Mouse (Mus musculus) heart, postnatal 0 days (tissue): ENCODE data around the gene Parva. TPM values are rescaled to one million over a fixed set of nuclear protein-coding genes. Genes with fewer than 3 reads are reported as not detected.

Experiments used
- ATAC-seq: fragments of 200-750 bp; cut with Nextera tagmentation; 2 replicates; pipeline ENCODE4 v1.8.0; 2017; ENCODE audit warnings: low read depth, moderate number of reproducible peaks, moderate library complexity; ENCODE audit not compliant: insufficient read depth
- DNase-seq: peaks from one replicate; pipeline ENCODE4 v3.0.0-alpha.2; 2016; ENCODE audit warnings: low spot score
- H3K27ac ChIP-seq: fragments of 300-500 bp; sonication (generic); 2 replicates; pipeline ENCODE4 v1.5.1; 2014; ENCODE audit warnings: low read depth, mild to moderate bottlenecking
- H3K27me3 ChIP-seq: fragments of 300-500 bp; sonication (generic); 2 replicates; pipeline ENCODE4 v1.6.1; 2014; ENCODE audit warnings: low read length, mixed read lengths; ENCODE audit not compliant: control insufficient read depth, insufficient read depth
- H3K36me3 ChIP-seq: fragments of 300-500 bp; sonication (generic); replicated peaks from 2 replicates; pipeline ENCODE4 v1.6.1; 2014; ENCODE audit warnings: low read length, mixed read lengths; ENCODE audit not compliant: control insufficient read depth, insufficient read depth
- H3K4me1 ChIP-seq: fragments of 300-500 bp; sonication (generic); 2 replicates; pipeline ENCODE4 v1.6.1; 2014; ENCODE audit warnings: antibody characterized with exemption; ENCODE audit not compliant: control insufficient read depth, insufficient read depth
- H3K4me2 ChIP-seq: fragments of 300-500 bp; sonication (generic); 2 replicates; pipeline ENCODE4 v1.6.1; 2014; ENCODE audit warnings: low read depth, mild to moderate bottlenecking, low read length, moderate library complexity
- H3K4me3 ChIP-seq: fragments of 300-500 bp; sonication (generic); 2 replicates; pipeline ENCODE4 v1.5.1; 2014; ENCODE audit warnings: low read depth, low read length
- H3K9ac ChIP-seq: fragments of 300-500 bp; sonication (generic); replicated peaks from 2 replicates; pipeline ENCODE4 v1.6.1; 2014; ENCODE audit warnings: low read depth, low read length, mixed read lengths
- H3K9me3 ChIP-seq: fragments of 300-500 bp; sonication (generic); replicated peaks from 2 replicates; pipeline ENCODE4 v1.6.1; 2016; ENCODE audit warnings: low read length; ENCODE audit not compliant: control insufficient read depth
- CTCF ChIP-seq: IDR thresholded peaks from 2 replicates; pipeline ENCODE4 v1.5.1; 2016; ENCODE audit warnings: antibody characterized with exemption, control low read depth, low read depth
- EP300 ChIP-seq: IDR thresholded peaks from 2 replicates; pipeline ENCODE4 v1.6.1; 2016; ENCODE audit warnings: antibody characterized with exemption, low read depth
- WGBS: fragments of 180-500 bp; shearing (Covaris S2); extraction: QIAGEN DNeasy Blood & Tissue Kit; methylation state at CpG from one replicate; pipeline ENCODE4 v1.1.7; 2014; 5-methylcytosine and 5-hydroxymethylcytosine counted together
- polyA plus RNA-seq: library from polyadenylated mRNA; unstranded; fragments of >200 nt; fragmentation: Nextera tagmentation; extraction: Ambion mirVana; gene quantifications from 2 replicates; pipeline ENCODE4 v1.2.1, GENCODE M21; 2015
- total RNA-seq: library from RNA; depleted of rRNA; stranded (reverse); fragments of >200 nt; gene quantifications from 2 replicates; pipeline ENCODE4 v1.2.3, GENCODE M21; 2014; ENCODE audit warnings: low replicate concordance

Gene Parva
- total and polyA plus RNA-seq, 2 experiments from 2014 or later = 39.7 to 53.0 TPM

GRCm38 (mm10) chr7:112568961-112569360 lies 141.7 kb downstream of the Parva start:
- no peak overlapping the region for H3K9ac ChIP-seq
- TF ChIP-seq CTCF (no peak), EP300 (no peak)
- 75% methylated on average over 5 of the region's 5 CpGs for WGBS
- H3K27ac ChIP-seq = no peak overlapping the region
- ATAC-seq (no peak), DNase-seq (no peak)
- H3K4me2 ChIP-seq = no peak overlapping the region
- H3K4me1 ChIP-seq = no peaks in the 10 kb centered on the region
- H3K27me3 ChIP-seq = no peaks in the 10 kb centered on the region
- peaks cover 45% of the 10 kb centered on the region for H3K36me3 ChIP-seq
- H3K9me3 ChIP-seq = no peaks in the 10 kb centered on the region
- H3K4me3 ChIP-seq = no peak overlapping the region

DNA sequence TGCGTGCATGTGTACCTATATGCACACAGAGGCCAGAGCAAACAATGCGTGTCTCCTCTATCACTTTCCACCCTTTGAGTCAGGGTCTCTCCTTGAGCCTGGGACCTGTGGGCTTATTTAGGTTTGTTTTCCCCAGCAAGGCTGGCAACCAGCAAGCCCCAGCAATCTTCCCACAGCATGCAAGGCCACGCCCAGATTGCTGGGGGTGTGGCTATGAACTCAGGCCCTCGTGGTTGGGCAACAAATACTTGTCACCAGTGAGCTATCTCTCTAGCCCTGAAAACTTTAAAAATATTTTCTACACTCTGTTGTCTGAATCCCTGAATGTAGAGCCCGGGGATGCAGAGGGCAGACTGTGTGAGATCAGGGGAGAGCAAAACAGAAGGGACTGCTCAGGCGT lies 154.3 kb downstream of the Parva start:
- no peak overlapping the region for H3K4me2 ChIP-seq
- H3K4me3 ChIP-seq = no peak overlapping the region
- WGBS = 82% methylated on average over 6 of the region's 6 CpGs
- 0 out of 2 replicates have a peak, but pooled peaks cover 4% of the 10 kb centered on the region for H3K9me3 ChIP-seq
- no peak for ATAC-seq
- no peak overlapping the region for H3K9ac ChIP-seq
- H3K36me3 ChIP-seq = peaks cover 42% of the 10 kb centered on the region
- H3K27ac ChIP-seq = no peak overlapping the region
- H3K27me3 ChIP-seq = no peaks in the 10 kb centered on the region
- no peak for TF ChIP-seq EP300
- TF ChIP-seq CTCF = no peak
- H3K4me1 ChIP-seq = 0 out of 2 replicates have a peak, but pooled peaks cover 6% of the 10 kb centered on the region
- no peak for DNase-seq

DNA sequence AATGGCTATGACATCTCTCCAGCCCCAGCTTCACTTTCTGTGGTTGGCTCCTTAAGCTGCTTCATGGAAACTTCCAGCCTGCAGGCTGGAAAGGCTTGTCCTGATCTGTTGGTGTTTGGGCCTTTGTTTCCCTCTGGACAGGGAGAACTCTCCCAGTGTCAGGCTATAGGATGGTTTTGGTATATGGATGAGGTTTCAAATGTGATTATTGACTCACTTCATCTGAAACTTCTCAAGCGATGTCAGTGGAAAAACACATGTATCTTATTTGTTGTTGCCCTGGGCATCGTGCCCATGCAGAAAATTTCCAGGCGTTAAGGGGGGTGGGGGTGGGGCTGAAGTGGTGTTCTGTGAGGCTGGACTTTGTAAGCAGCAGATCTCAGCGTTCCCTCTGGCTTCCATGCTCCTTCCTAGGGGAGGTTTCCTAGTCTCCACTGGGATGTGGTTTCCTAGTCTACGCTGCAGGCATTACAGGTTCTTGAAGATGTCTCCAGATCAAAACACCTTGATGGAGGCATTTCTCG lies 155.6 kb downstream of the Parva start:
- 0 out of 2 replicates have a peak, but pooled peaks cover 4% of the 10 kb centered on the region for H3K9me3 ChIP-seq
- H3K27ac ChIP-seq = no peak overlapping the region
- H3K9ac ChIP-seq = no peak overlapping the region
- H3K4me1 ChIP-seq = 0 out of 2 replicates have a peak, but pooled peaks cover 6% of the 10 kb centered on the region
- H3K4me3 ChIP-seq = no peak overlapping the region
- ATAC-seq = no peak
- DNase-seq = no peak
- no peak for TF ChIP-seq EP300
- TF ChIP-seq CTCF = no peak
- H3K36me3 ChIP-seq = peaks cover 42% of the 10 kb centered on the region
- H3K4me2 ChIP-seq = no peak overlapping the region
- no peaks in the 10 kb centered on the region for H3K27me3 ChIP-seq
- 52% methylated on average over 6 of the region's 6 CpGs for WGBS

DNA sequence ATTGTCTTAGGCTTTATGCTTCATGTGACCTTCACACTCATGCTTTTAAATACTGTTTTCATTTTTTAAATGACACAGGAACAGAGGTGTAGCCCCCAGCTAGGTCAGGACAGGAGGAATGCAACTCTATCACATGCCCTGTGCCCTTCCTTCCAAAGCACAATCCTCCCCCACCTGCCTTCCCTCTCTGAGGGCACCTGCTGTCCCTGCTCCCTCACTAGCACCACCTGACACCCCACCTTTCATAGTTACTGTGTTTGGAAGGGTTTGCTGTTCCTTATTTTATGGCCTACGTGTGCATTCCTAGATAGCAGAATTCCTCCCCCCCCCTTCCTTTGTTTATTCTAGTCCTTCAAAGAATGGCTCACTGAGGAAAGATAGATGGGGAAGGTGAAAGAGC lies 160.1 kb downstream of the Parva start:
- TF ChIP-seq EP300 = no peak
- no peak for TF ChIP-seq CTCF
- Histone ChIP-seq H3K36me3 (peaks cover 43% of the 10 kb centered on the region), H3K9ac (no peak overlapping the region), H3K9me3 (0 out of 2 replicates have a peak, but pooled peaks cover 4% of the 10 kb centered on the region), H3K4me2 (no peak overlapping the region), H3K4me1 (0 out of 2 replicates have a peak, but pooled peaks cover 6% of the 10 kb centered on the region), H3K27ac (no peak overlapping the region), H3K27me3 (no peaks in the 10 kb centered on the region), H3K4me3 (no peak overlapping the region)
- ATAC-seq (no peak), DNase-seq (no peak)
- 54% methylated on average over 1 of the region's 1 CpGs for WGBS

- no peak for TF ChIP-seq CTCF
- TF ChIP-seq EP300 = no peak
- ATAC-seq = no peak
- H3K9ac ChIP-seq = no peak overlapping the region
- no peaks in the 10 kb centered on the region for H3K4me1 ChIP-seq
- no peak overlapping the region for H3K27ac ChIP-seq
- peaks cover 28% of the 10 kb centered on the region for H3K36me3 ChIP-seq
- DNase-seq = no peak
- 90% methylated on average over 6 of the region's 6 CpGs for WGBS
- 0 out of 2 replicates have a peak, but pooled peaks cover 4% of the 10 kb centered on the region for H3K9me3 ChIP-seq
- no peak overlapping the region for H3K4me3 ChIP-seq
- no peaks in the 10 kb centered on the region for H3K27me3 ChIP-seq
- H3K4me2 ChIP-seq = no peak overlapping the region
These were observed 162.2 kb downstream of the Parva start for GRCm38 (mm10) chr7:112589530-112589929.

- TF ChIP-seq CTCF (no peak), EP300 (no peak)
- H3K4me1 ChIP-seq = peaks cover 6% of the 10 kb centered on the region; the same call in 1 of the 2 replicates
- no peak overlapping the region for H3K4me2 ChIP-seq
- DNase-seq (no peak), ATAC-seq (no peak)
- no peaks in the 10 kb centered on the region for H3K27me3 ChIP-seq
- no peaks in the 10 kb centered on the region for H3K9me3 ChIP-seq
- H3K36me3 ChIP-seq = peaks cover 8% of the 10 kb centered on the region
- no peak overlapping the region for H3K27ac ChIP-seq
- H3K4me3 ChIP-seq = no peak overlapping the region
- 65% methylated on average over 5 of the region's 5 CpGs for WGBS
- H3K9ac ChIP-seq = no peak overlapping the region
These were observed 166.3 kb downstream of the Parva start for GRCm38 (mm10) chr7:112593586-112593985.
